Mouse (Mus musculus) brain, embryonic 14.5 days (tissue): ENCODE results near the gene Myo1d.

Source experiments
- CTCF ChIP-seq: fragments of 200-500 bp; IDR thresholded peaks from 2 replicates; pipeline ENCODE4 v1.5.1; 2012; ENCODE audit warnings: inconsistent platforms, mild to moderate bottlenecking, moderate library complexity, borderline replicate concordance; ENCODE audit not compliant: insufficient read depth, insufficient read length; ENCODE audit errors: extremely low read depth
- POLR2A ChIP-seq: fragments of 200-500 bp; IDR thresholded peaks from 2 replicates; pipeline ENCODE4 v1.6.1; 2012; ENCODE audit warnings: mild to moderate bottlenecking, inconsistent platforms, borderline replicate concordance; ENCODE audit not compliant: poor library complexity, insufficient read depth, insufficient read length, severe bottlenecking; ENCODE audit errors: extremely low read depth

DNA sequence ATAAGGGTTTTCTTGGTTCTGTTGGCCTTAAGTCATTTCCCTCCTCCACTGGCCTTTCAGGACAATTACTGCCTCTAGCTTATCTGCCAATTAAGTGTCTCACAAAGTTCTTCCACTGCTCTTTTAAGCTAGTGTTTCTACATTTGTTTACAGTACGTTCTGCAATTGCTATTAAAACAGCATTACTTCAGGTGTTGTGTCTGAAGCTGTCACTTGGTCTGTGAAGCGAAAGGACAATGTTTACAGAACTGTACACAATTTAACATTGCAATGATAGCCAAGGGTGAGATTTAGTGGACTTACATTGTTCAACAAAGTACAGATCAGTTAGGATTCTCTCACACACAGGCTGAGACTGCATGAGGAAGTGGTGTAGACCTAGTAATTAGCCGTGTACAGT is 67.6 kb downstream of the Myo1d start:
- TF ChIP-seq CTCF = no peak
- TF ChIP-seq POLR2A = no peak
